Comparison of ENCODE assay signal across 12 mouse cellular contexts in genomic region chr13:96435793-96436192, GRCm38 (mm10). TPM values are rescaled to one million over a fixed set of nuclear protein-coding genes. Genes with fewer than 3 reads are reported as not detected.
DNase-seq lines count a peak whose midpoint lies in the region; ATAC-seq lines count a peak whose summit lies in the region.
"Had no signal": no experiment of that assay in that cellular context is flagged by ENCODE, and none has a peak within 500 bp of the region (broad histone marks: within the 10 kb centered on the region; RNA-seq: fewer than 3 reads in every experiment).

No protein-coding gene starts in this region.

- H3K27ac ChIP-seq in heart, embryonic 16.5 days (ENCODE audit: low read length), result peak overlapping the region; percentile 62
- no peak overlapping the region for H3K27ac ChIP-seq in intestine, embryonic 16.5 days (ENCODE audit: low read length)
- H3K27ac ChIP-seq: neural tube, embryonic 13.5 days had no signal

- intact Hi-C loops in left cerebral cortex, postnatal 14 days (cut with DNase I), result no loop called here

- 19% methylated on average over 11 of the region's 13 CpGs for WGBS in heart, embryonic 16.5 days
- WGBS in intestine, embryonic 16.5 days, result 53% methylated on average over 13 of the region's 13 CpGs

- H3K36me3 ChIP-seq in heart, embryonic 16.5 days (ENCODE audit: control insufficient read depth, insufficient read depth), result no peaks in the 10 kb centered on the region
- H3K36me3 ChIP-seq in intestine, embryonic 16.5 days (ENCODE audit: control insufficient read depth, insufficient read depth, low read length), result no peaks in the 10 kb centered on the region
- H3K36me3 ChIP-seq: embryonic facial prominence, embryonic 12.5 days; neural tube, embryonic 13.5 days had no signal

- peak overlapping the region; percentile 54 for H3K4me2 ChIP-seq in heart, embryonic 16.5 days (ENCODE audit: low read depth, low read length)
- H3K4me2 ChIP-seq in intestine, embryonic 16.5 days (ENCODE audit: low read depth, low read length), result no peak overlapping the region
- H3K4me2 ChIP-seq: neural tube, embryonic 13.5 days had no signal

- peak; percentile 17 for DNase-seq in ovary, postnatal 36 days (ENCODE audit: low spot score)
- no peak for DNase-seq in ovary, adult 18-20 months (ENCODE audit: low spot score)
- peak; percentile 75 to 82 for DNase-seq in kidney, postnatal 36 days
- DNase-seq in yolk sac, embryonic 10.5 days (ENCODE audit: low spot score), result peak; percentile 44
- DNase-seq in cerebellum, adult 9-11 months, result no peak
- DNase-seq in left cerebral cortex, postnatal 14 days (ENCODE audit: low spot score in 2 of 2), result no peak

- H3K9ac ChIP-seq in heart, embryonic 16.5 days (ENCODE audit: low read length), result no peak overlapping the region
- no peak overlapping the region for H3K9ac ChIP-seq in intestine, embryonic 16.5 days (ENCODE audit: low read depth, low read length)
- H3K9ac ChIP-seq: embryonic facial prominence, embryonic 12.5 days; neural tube, embryonic 13.5 days had no signal

- no peaks in the 10 kb centered on the region for H3K27me3 ChIP-seq in heart, embryonic 16.5 days (ENCODE audit: control insufficient read depth, insufficient read depth, low read length)
- no peaks in the 10 kb centered on the region for H3K27me3 ChIP-seq in intestine, embryonic 16.5 days (replicated peaks; ENCODE audit: control insufficient read depth, insufficient read depth, low read length)
- H3K27me3 ChIP-seq: embryonic facial prominence, embryonic 12.5 days; neural tube, embryonic 13.5 days; Patski had no signal

- H3K4me1 ChIP-seq in heart, embryonic 16.5 days (ENCODE audit: control insufficient read depth, insufficient read depth, low read length), result peaks cover 31% of the 10 kb centered on the region
- H3K4me1 ChIP-seq in intestine, embryonic 16.5 days (ENCODE audit: control insufficient read depth, insufficient read depth, low read length), result peaks cover 26% of the 10 kb centered on the region
- H3K4me1 ChIP-seq: neural tube, embryonic 13.5 days had no signal

- H3K4me3 ChIP-seq in heart, embryonic 16.5 days (ENCODE audit: low read length), result peak overlapping the region; percentile 1; the same call in 1 of the 2 replicates
- H3K4me3 ChIP-seq in intestine, embryonic 16.5 days (ENCODE audit: low read length), result no peak overlapping the region
- H3K4me3 ChIP-seq: embryonic facial prominence, embryonic 12.5 days; neural tube, embryonic 13.5 days had no signal

- 0 out of 2 replicates have a peak, but pooled peaks cover 3% of the 10 kb centered on the region for H3K9me3 ChIP-seq in heart, embryonic 16.5 days (replicated peaks; ENCODE audit: control insufficient read depth, low read length)
- H3K9me3 ChIP-seq in intestine, embryonic 16.5 days (ENCODE audit: control insufficient read depth, low read length), result no peaks in the 10 kb centered on the region
- H3K9me3 ChIP-seq: embryonic facial prominence, embryonic 12.5 days had no signal

- peak; percentile 14; the same call in 1 of the 2 replicates for ATAC-seq in heart, embryonic 16.5 days (replicated peaks; ENCODE audit: extremely low read depth, insufficient read depth, low FRiP score)
- no peak for ATAC-seq in intestine, embryonic 16.5 days
- ATAC-seq: Patski had no signal

RNA-seq across cellular contexts. Expression of gene Ankdd1b, which starts 35.2 kb away (rescaled TPM):
- 0.95 and 1.2 TPM in 2 replicates for polyA plus RNA-seq in heart, embryonic 16.5 days (2015; fragmentation: Nextera tagmentation; extraction: Ambion mirVana)
- polyA plus RNA-seq in intestine, embryonic 16.5 days (2015; fragmentation: Nextera tagmentation; extraction: Ambion mirVana), result 0.10 and 0.26 TPM in 2 replicates
- total RNA-seq in left cerebral cortex, postnatal 14 days (2021), result under 1 TPM in 1 of 2 experiments, not detected in 1; 0.31 TPM
- polyA plus RNA-seq: neural tube, embryonic 13.5 days had no signal

RNA-seq across cellular contexts. Expression of gene Poc5, which starts 47.7 kb away (rescaled TPM):
- polyA plus RNA-seq in heart, embryonic 16.5 days (2015; fragmentation: Nextera tagmentation; extraction: Ambion mirVana), result 10.4 and 11.5 TPM in 2 replicates
- polyA plus RNA-seq in intestine, embryonic 16.5 days (2015; fragmentation: Nextera tagmentation; extraction: Ambion mirVana), result 8.9 and 10.7 TPM in 2 replicates
- total RNA-seq in left cerebral cortex, postnatal 14 days (2021), result 10 to 100 TPM; 27.9 to 35.1 TPM

RNA-seq across cellular contexts. Expression of gene Gm17622, which starts 54.7 kb away (rescaled TPM):
- polyA plus RNA-seq in heart, embryonic 16.5 days (2015; fragmentation: Nextera tagmentation; extraction: Ambion mirVana), result not detected in 2 replicates
- not detected in 2 replicates for polyA plus RNA-seq in intestine, embryonic 16.5 days (2015; fragmentation: Nextera tagmentation; extraction: Ambion mirVana)
- total RNA-seq in left cerebral cortex, postnatal 14 days (2021), result not detected
- total RNA-seq: layer of hippocampus, postnatal 14 days had no signal
- polyA plus RNA-seq: embryonic facial prominence, embryonic 12.5 days; neural tube, embryonic 13.5 days; Patski had no signal

Comparison
In these comparisons a context has a peak if more than half of its experiments do, and no peak if none do; other contexts are left out.
1. DNase-seq: peak in ovary, postnatal 36 days (single experiment), kidney, postnatal 36 days (2 of 2) and yolk sac, embryonic 10.5 days (single experiment); none in ovary, adult 18-20 months (single experiment), cerebellum, adult 9-11 months (single experiment) and left cerebral cortex, postnatal 14 days (0 of 2).